Mouse (Mus musculus): ENCODE results near the gene Vwa5b1. TPM values are rescaled to one million over a fixed set of nuclear protein-coding genes. Genes with fewer than 3 reads are reported as not detected.

Vwa5b1 gene
- polyA plus RNA-seq, 1 experiment from 2014 or later, result 0.68 TPM

GRCm38 (mm10) chr4:138574800-138575606, 60.7 kb downstream of the Vwa5b1 start:
- WGBS, result 73% methylated on average over 12 of the region's 13 CpGs
- Histone ChIP-seq H3K9ac (0 out of 2 replicates have a peak overlapping the region, but pooled peaks have one; percentile 12), H3K36me3 (ENCODE audit: poor library complexity, severe bottlenecking) (no peaks in the 10 kb centered on the region), H3K4me1 (peaks cover 6% of the 10 kb centered on the region), H3K4me2 (no peak overlapping the region), H3K27me3 (no peaks in the 10 kb centered on the region), H3K9me3 (replicated peaks) (no peaks in the 10 kb centered on the region), H3K27ac (no peak overlapping the region; the same call in 1 of the 2 replicates), H3K4me3 (no peak overlapping the region)
- no peak for ATAC-seq

DNA sequence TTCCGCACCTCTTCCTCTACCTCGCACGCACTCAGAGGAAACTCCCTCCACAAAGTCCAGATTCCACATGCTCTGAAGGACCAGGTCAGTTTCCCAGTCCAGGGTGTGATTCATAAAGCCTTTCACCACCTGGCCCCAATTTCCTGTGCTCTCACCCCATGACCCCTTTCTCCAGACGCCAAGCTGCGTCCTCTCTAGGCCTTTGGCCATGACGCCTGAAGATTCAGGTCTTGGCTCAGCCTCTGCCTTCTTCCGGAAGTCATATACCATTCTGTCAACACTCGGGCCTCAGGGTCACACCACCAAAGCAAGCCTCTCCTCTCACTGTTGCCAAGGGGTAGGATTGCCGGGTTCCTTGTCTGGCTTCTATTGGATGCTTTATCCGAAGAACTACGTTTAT, 65.8 kb downstream of the Vwa5b1 start:
- Histone ChIP-seq H3K36me3 (ENCODE audit: poor library complexity, severe bottlenecking) (no peaks in the 10 kb centered on the region), H3K27ac (no peak overlapping the region), H3K9ac (no peak overlapping the region), H3K9me3 (replicated peaks) (no peaks in the 10 kb centered on the region), H3K4me1 (peaks cover 10% of the 10 kb centered on the region), H3K27me3 (no peaks in the 10 kb centered on the region), H3K4me2 (no peak overlapping the region), H3K4me3 (no peak overlapping the region)
- ATAC-seq, result no peak
- 90% methylated on average over 11 of the region's 11 CpGs for WGBS

- no peaks in the 10 kb centered on the region for H3K36me3 ChIP-seq (ENCODE audit: poor library complexity, severe bottlenecking)
- 72% methylated on average over 2 of the region's 2 CpGs for WGBS
- H3K4me1 ChIP-seq, result peaks cover 6% of the 10 kb centered on the region
- no peaks in the 10 kb centered on the region for H3K9me3 ChIP-seq (replicated peaks)
- no peak overlapping the region for H3K4me2 ChIP-seq
- no peak overlapping the region for H3K4me3 ChIP-seq
- H3K9ac ChIP-seq, result no peak overlapping the region
- H3K27ac ChIP-seq, result no peak overlapping the region
- no peak for ATAC-seq
- H3K27me3 ChIP-seq, result no peaks in the 10 kb centered on the region
Measured at GRCm38 (mm10) chr4:138568275-138568674, 67.4 kb downstream of the Vwa5b1 start.

DNA sequence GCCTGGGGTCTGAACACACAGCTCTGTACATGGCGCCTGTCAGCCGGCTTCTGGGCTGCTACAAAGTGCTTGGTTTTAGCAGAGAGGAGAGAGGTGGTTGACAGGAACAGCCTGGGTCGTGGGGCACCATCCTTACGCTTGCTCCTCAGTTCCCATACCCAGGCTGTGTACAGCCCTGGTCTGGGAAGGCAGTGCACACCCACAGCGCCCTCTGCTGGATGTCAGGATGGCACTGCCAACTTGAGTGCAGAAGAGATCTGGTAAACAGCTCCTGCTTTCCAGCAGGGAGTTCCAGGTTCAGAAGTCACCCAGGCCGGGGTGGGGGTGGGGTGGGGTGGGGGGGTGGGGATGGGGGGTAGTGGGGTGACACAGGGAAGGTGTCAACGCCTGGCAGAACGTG, 73.7 kb downstream of the Vwa5b1 start:
- Histone ChIP-seq H3K9ac (no peak overlapping the region), H3K27me3 (peaks cover 12% of the 10 kb centered on the region), H3K4me2 (no peak overlapping the region), H3K9me3 (replicated peaks) (no peaks in the 10 kb centered on the region), H3K36me3 (ENCODE audit: poor library complexity, severe bottlenecking) (no peaks in the 10 kb centered on the region), H3K4me3 (no peak overlapping the region), H3K4me1 (peaks cover 3% of the 10 kb centered on the region; the same call in 1 of the 2 replicates), H3K27ac (no peak overlapping the region)
- WGBS, result 14% methylated on average over 8 of the region's 8 CpGs
- peak; percentile 90 for ATAC-seq

GRCm38 (mm10) chr4:138555531-138555930, 80.2 kb downstream of the Vwa5b1 start:
- Histone ChIP-seq H3K36me3 (ENCODE audit: poor library complexity, severe bottlenecking) (no peaks in the 10 kb centered on the region), H3K4me3 (peak overlapping the region; percentile 24), H3K9me3 (replicated peaks) (no peaks in the 10 kb centered on the region), H3K27ac (no peak overlapping the region; the same call in 1 of the 2 replicates), H3K4me2 (peak overlapping the region; percentile 54), H3K27me3 (peaks cover 49% of the 10 kb centered on the region), H3K4me1 (peaks cover 33% of the 10 kb centered on the region), H3K9ac (peak overlapping the region; percentile 40)
- WGBS, result under 1% methylated on average over 18 of the region's 19 CpGs
- ATAC-seq, result peak; percentile 66

DNA sequence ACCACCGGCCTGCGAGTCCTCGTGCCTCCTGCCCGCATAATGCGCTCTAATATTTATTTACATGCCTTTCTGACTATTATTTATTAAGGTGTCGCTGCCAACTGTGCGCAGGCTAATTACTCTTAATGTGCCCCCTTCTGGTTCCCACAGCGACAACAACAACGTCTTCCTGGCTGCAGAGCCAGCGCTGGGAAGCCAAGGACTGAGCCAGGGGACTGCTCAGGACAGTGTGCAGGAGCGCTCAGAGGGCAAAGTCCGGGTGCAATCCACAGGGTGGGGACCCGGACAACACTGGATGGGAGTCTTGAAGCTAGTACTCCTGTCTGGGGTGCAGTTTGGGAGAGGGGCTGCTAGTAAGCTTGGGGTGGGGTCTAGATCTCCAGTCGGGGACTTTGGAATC, 80.8 kb downstream of the Vwa5b1 start:
- no peaks in the 10 kb centered on the region for H3K36me3 ChIP-seq (ENCODE audit: poor library complexity, severe bottlenecking)
- peaks cover 33% of the 10 kb centered on the region for H3K4me1 ChIP-seq
- H3K9me3 ChIP-seq (replicated peaks), result no peaks in the 10 kb centered on the region
- H3K27me3 ChIP-seq, result peaks cover 49% of the 10 kb centered on the region
- H3K9ac ChIP-seq, result no peak overlapping the region
- ATAC-seq, result 0 out of 2 replicates have a peak, but pooled peaks have one; percentile 36
- H3K4me2 ChIP-seq, result peak overlapping the region; percentile 54
- H3K27ac ChIP-seq, result no peak overlapping the region
- H3K4me3 ChIP-seq, result no peak overlapping the region
- 1% methylated on average over 14 of the region's 14 CpGs for whole genome bisulfite sequencing

- Histone ChIP-seq H3K27ac (no peak overlapping the region), H3K9ac (no peak overlapping the region), H3K27me3 (peaks cover 49% of the 10 kb centered on the region), H3K4me3 (no peak overlapping the region), H3K4me1 (peaks cover 33% of the 10 kb centered on the region), H3K36me3 (ENCODE audit: poor library complexity, severe bottlenecking) (no peaks in the 10 kb centered on the region), H3K9me3 (replicated peaks) (no peaks in the 10 kb centered on the region), H3K4me2 (no peak overlapping the region)
- no peak for ATAC-seq
- WGBS, result 0% methylated on average over 3 of the region's 3 CpGs
Measured at GRCm38 (mm10) chr4:138554302-138554701, 81.4 kb downstream of the Vwa5b1 start.

DNA sequence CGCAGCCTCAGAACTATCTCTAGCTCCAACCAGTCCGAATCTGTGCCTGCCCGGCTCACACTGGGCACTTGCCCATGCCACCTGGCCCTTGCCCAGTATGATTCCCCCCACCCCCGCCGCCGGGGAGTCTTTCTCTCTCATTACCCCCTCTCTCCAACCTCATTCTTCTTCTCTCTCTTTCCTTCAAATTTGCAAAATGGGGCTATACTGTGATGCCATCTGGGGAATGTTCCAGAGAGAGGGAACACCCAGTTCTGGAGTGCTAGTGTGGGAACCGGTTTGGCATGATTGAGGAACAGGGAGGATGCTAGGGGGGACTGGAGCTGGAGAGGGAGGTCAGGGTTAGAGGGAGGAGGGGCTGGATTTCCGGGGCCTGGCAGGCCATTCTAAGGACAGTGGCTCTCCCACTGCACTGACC, 82.2 kb downstream of the Vwa5b1 start:
- 0 out of 2 replicates have a peak, but pooled peaks have one; percentile 40 for ATAC-seq
- H3K4me3 ChIP-seq, result no peak overlapping the region
- H3K27me3 ChIP-seq, result peaks cover 46% of the 10 kb centered on the region
- no peak overlapping the region for H3K9ac ChIP-seq
- no peaks in the 10 kb centered on the region for H3K36me3 ChIP-seq (ENCODE audit: poor library complexity, severe bottlenecking)
- WGBS, result 59% methylated on average over 8 of the region's 8 CpGs
- H3K27ac ChIP-seq, result peak overlapping the region; percentile 7; the same call in 1 of the 2 replicates
- H3K9me3 ChIP-seq (replicated peaks), result no peaks in the 10 kb centered on the region
- H3K4me2 ChIP-seq, result no peak overlapping the region
- H3K4me1 ChIP-seq, result peaks cover 38% of the 10 kb centered on the region

- Histone ChIP-seq H3K4me3 (no peak overlapping the region), H3K4me1 (peaks cover 42% of the 10 kb centered on the region), H3K27ac (peak overlapping the region; percentile 7; the same call in 1 of the 2 replicates), H3K4me2 (no peak overlapping the region), H3K9me3 (replicated peaks) (no peaks in the 10 kb centered on the region), H3K27me3 (peaks cover 42% of the 10 kb centered on the region), H3K36me3 (ENCODE audit: poor library complexity, severe bottlenecking) (no peaks in the 10 kb centered on the region), H3K9ac (no peak overlapping the region)
- 20% methylated on average over 1 of the region's 1 CpGs for WGBS
- peak; percentile 50; the same call in 1 of the 2 replicates for ATAC-seq
Measured at GRCm38 (mm10) chr4:138553116-138553515, 82.6 kb downstream of the Vwa5b1 start.

DNA sequence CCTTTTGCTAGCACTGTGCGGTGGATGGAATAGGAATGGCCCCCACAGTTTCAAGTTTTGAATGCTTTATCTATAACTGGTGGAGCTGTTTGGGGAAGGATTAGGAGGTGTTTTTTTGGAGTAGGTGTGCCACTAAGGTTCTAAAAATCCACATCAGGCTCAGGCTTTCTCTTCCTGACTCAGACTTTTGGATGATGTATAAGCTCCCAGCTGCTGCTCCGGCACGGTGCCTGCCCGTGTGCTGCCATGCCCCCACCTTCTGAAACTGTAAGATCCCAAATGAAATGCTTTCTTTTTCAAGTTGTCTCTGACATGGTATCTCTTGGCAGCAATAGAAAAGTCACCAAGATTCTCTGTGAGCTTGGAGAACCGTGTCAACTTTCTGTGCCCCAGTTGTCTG, 84.1 kb downstream of the Vwa5b1 start:
- Histone ChIP-seq H3K9ac (no peak overlapping the region), H3K4me2 (no peak overlapping the region), H3K27ac (no peak overlapping the region), H3K36me3 (ENCODE audit: poor library complexity, severe bottlenecking) (no peaks in the 10 kb centered on the region), H3K4me1 (peaks cover 46% of the 10 kb centered on the region), H3K9me3 (replicated peaks) (no peaks in the 10 kb centered on the region), H3K27me3 (peaks cover 33% of the 10 kb centered on the region), H3K4me3 (no peak overlapping the region)
- ATAC-seq, result no peak
- 92% methylated on average over 5 of the region's 5 CpGs for WGBS

- Histone ChIP-seq H3K4me1 (peaks cover 41% of the 10 kb centered on the region), H3K36me3 (ENCODE audit: poor library complexity, severe bottlenecking) (no peaks in the 10 kb centered on the region), H3K9me3 (replicated peaks) (no peaks in the 10 kb centered on the region), H3K27me3 (peaks cover 29% of the 10 kb centered on the region), H3K27ac (no peak overlapping the region), H3K4me3 (no peak overlapping the region), H3K9ac (no peak overlapping the region), H3K4me2 (no peak overlapping the region)
- no peak for ATAC-seq
- 67% methylated on average over 5 of the region's 5 CpGs for WGBS
Measured at GRCm38 (mm10) chr4:138550557-138550956, 85.1 kb downstream of the Vwa5b1 start.

GRCm38 (mm10) chr4:138548960-138549359, 86.7 kb downstream of the Vwa5b1 start:
- Histone ChIP-seq H3K9ac (no peak overlapping the region), H3K27ac (no peak overlapping the region), H3K27me3 (peaks cover 16% of the 10 kb centered on the region), H3K36me3 (ENCODE audit: poor library complexity, severe bottlenecking) (no peaks in the 10 kb centered on the region), H3K9me3 (replicated peaks) (no peaks in the 10 kb centered on the region), H3K4me1 (peaks cover 25% of the 10 kb centered on the region), H3K4me2 (no peak overlapping the region), H3K4me3 (no peak overlapping the region)
- ATAC-seq, result no peak
- WGBS, result 57% methylated on average over 4 of the region's 4 CpGs

Data from forebrain, embryonic 13.5 days (tissue).